Mouse (Mus musculus) cortical plate, adult 2 months (tissue): ENCODE results near the gene Uncx.

Source experiments
- CTCF ChIP-seq: fragments of 200-500 bp; IDR thresholded peaks from 2 replicates; pipeline ENCODE4 v1.5.1; 2011; ENCODE audit warnings: mild to moderate bottlenecking, control low read depth, low read length; ENCODE audit not compliant: insufficient read depth; ENCODE audit errors: extremely low read depth
- POLR2A ChIP-seq: fragments of 200-500 bp; IDR thresholded peaks from 2 replicates; pipeline ENCODE4 v1.6.1; 2011; ENCODE audit warnings: mild to moderate bottlenecking, low read length, control low read depth; ENCODE audit not compliant: insufficient read depth; ENCODE audit errors: extremely low read depth

- TF ChIP-seq POLR2A, result no peak
- TF ChIP-seq CTCF, result no peak
These were observed 31.8 kb downstream of the Uncx start for GRCm38 (mm10) chr5:139575054-139575453.
